Mouse (Mus musculus) testis, adult 2 months (tissue): ENCODE results near the gene Fbxo27.

Experiments
- CTCF ChIP-seq: fragments of 200-500 bp; IDR thresholded peaks from 2 replicates; pipeline ENCODE4 v1.5.1; 2012; ENCODE audit warnings: low read depth, mild to moderate bottlenecking, inconsistent platforms, low read length, moderate library complexity; ENCODE audit not compliant: control insufficient read depth, insufficient read depth, insufficient replicate concordance
- POLR2A ChIP-seq: fragments of 200-500 bp; IDR thresholded peaks from 2 replicates; pipeline ENCODE4 v1.6.1; 2012; ENCODE audit warnings: low read depth, mild to moderate bottlenecking, inconsistent platforms, low read length, moderate library complexity; ENCODE audit not compliant: control insufficient read depth

GRCm38 (mm10) chr7:28735701-28736100, 43.1 kb downstream of the Fbxo27 start:
- TF ChIP-seq CTCF, result no peak
- no peak for TF ChIP-seq POLR2A
